Mouse (Mus musculus) hematopoietic stem cell, adult 5-6 weeks (primary cell): ENCODE results near the gene Lamc2. TPM values are rescaled to one million over a fixed set of nuclear protein-coding genes. Genes with fewer than 3 reads are reported as not detected.
"Not testable (repeated sequence)": the region's sequence is repeated elsewhere in the genome, so short reads cannot be mapped to it uniquely, and the experiment has no call there.

Source experiments
- ATAC-seq, 2 experiments: fragments of 125-278 bp in 1 of 2; replicated peaks in 1 of 2; 2 replicates each; pipeline ENCODE4 v1.8.0; 2016 to 2017; ENCODE audit warnings: inconsistent platforms in 2 of 2, mild to moderate bottlenecking in 2 of 2, moderate number of reproducible peaks in 2 of 2, low read depth in 1 of 2, moderate TSS enrichment in 1 of 2; ENCODE audit not compliant: low FRiP score in 2 of 2, poor library complexity in 2 of 2, severe bottlenecking in 2 of 2, insufficient read depth in 1 of 2, low TSS enrichment in 1 of 2
- total RNA-seq: library from RNA; stranded (forward); fragments of 172-1452, 232-1000 nt; gene quantifications from 2 replicates; pipeline ENCODE4 v1.2.3, GENCODE M21; 2017

Gene Lamc2
- total RNA-seq, 1 experiment from 2014 or later, result not detected

- ATAC-seq, result no peak
Observed at GRCm38 (mm10) chr1:153091438-153092236, 94.6 kb downstream of the Lamc2 start.

- no peak for ATAC-seq
Observed at GRCm38 (mm10) chr1:153090807-153091206, 95.4 kb downstream of the Lamc2 start.

GRCm38 (mm10) chr1:153090081-153090480 lies 96.2 kb downstream of the Lamc2 start:
- ATAC-seq, result no peak

- ATAC-seq, result no peak
Observed at GRCm38 (mm10) chr1:153087771-153088170, 98.5 kb downstream of the Lamc2 start.

- ATAC-seq, result peak; percentile 32 to 53; a peak in 3 of 4 replicates
Observed at GRCm38 (mm10) chr1:153085198-153085597, 101.0 kb downstream of the Lamc2 start.

GRCm38 (mm10) chr1:153084191-153084590 lies 102.1 kb downstream of the Lamc2 start:
- ATAC-seq, result no peak

GRCm38 (mm10) chr1:153083233-153083632 lies 103.0 kb downstream of the Lamc2 start:
- ATAC-seq, result not testable (repeated sequence)

- ATAC-seq, result no peak
Observed at GRCm38 (mm10) chr1:153075955-153076354, 110.3 kb downstream of the Lamc2 start.

- no peak for ATAC-seq
Observed at GRCm38 (mm10) chr1:153075087-153075736, 111.0 kb downstream of the Lamc2 start.

GRCm38 (mm10) chr1:153073441-153073840 lies 112.8 kb downstream of the Lamc2 start:
- ATAC-seq, result no peak

Other genes with a start within 250 kb of the Lamc2 start
- not detected in 2 replicates for gene Nmnat2, start 231.5 kb downstream of the Lamc2 start, total RNA-seq
- gene Lamc1, start 146.3 kb upstream of the Lamc2 start, total RNA-seq, result 5.3 and 5.5 TPM in 2 replicates
- 3.0 TPM in 1 of 2 replicates, not detected in the other for gene Shcbp1l, start 238.7 kb upstream of the Lamc2 start, total RNA-seq